Mouse (Mus musculus) spleen, adult 2 months (tissue): ENCODE measurements around the gene Arrb1.

Experiments used
- CTCF ChIP-seq: fragments of 200-500 bp; IDR thresholded peaks from 2 replicates; pipeline ENCODE4 v1.5.1; 2011; ENCODE audit warnings: mild to moderate bottlenecking, inconsistent platforms; ENCODE audit not compliant: insufficient read depth, insufficient read length, insufficient replicate concordance; ENCODE audit errors: extremely low read depth
- POLR2A ChIP-seq: fragments of 200-500 bp; IDR thresholded peaks from 2 replicates; pipeline ENCODE4 v1.6.1; 2011; ENCODE audit warnings: low read depth, low read length, inconsistent platforms

GRCm38 (mm10) chr7:99598722-99599121 lies 63.5 kb downstream of the Arrb1 start:
- TF ChIP-seq POLR2A (no peak), CTCF (no peak)
